Mouse (Mus musculus) kidney, postnatal 0 days (tissue): ENCODE measurements at regions not wholly inside any gene's neighbourhood (a gene's known extent, or its start where the extent isn't known, plus 50 kb on each side); places are given as distances from the start of the nearest gene placed in this dataset.
A peak's percentile ranks its signal among the peaks of the same experiment; 100 is the strongest.

Source experiments
- ATAC-seq: fragments of 200-750 bp; cut with Nextera tagmentation; replicated peaks from 2 replicates; pipeline ENCODE4 v1.8.0; 2017; ENCODE audit warnings: low read depth, moderate number of reproducible peaks, moderate TSS enrichment, moderate library complexity; ENCODE audit not compliant: low FRiP score
- DNase-seq: peaks from one replicate; pipeline ENCODE4 v3.0.0-alpha.2; 2016; ENCODE audit warnings: low spot score
- H3K27ac ChIP-seq: fragments of 300-500 bp; sonication (generic); 2 replicates; pipeline ENCODE4 v1.5.1; 2014; ENCODE audit warnings: mild to moderate bottlenecking
- H3K27me3 ChIP-seq: fragments of 300-500 bp; sonication (generic); 2 replicates; pipeline ENCODE4 v1.6.1; 2014; ENCODE audit warnings: low read length, mixed read lengths; ENCODE audit not compliant: insufficient read depth
- H3K36me3 ChIP-seq: fragments of 300-500 bp; sonication (generic); 2 replicates; pipeline ENCODE4 v1.6.1; 2014; ENCODE audit warnings: low read length, mixed read lengths; ENCODE audit not compliant: insufficient read depth
- H3K4me1 ChIP-seq: fragments of 300-500 bp; sonication (generic); replicated peaks from 2 replicates; pipeline ENCODE4 v1.6.1; 2014; ENCODE audit warnings: antibody characterized with exemption, low read length, mixed read lengths; ENCODE audit not compliant: insufficient read depth
- H3K4me2 ChIP-seq: fragments of 300-500 bp; sonication (generic); 2 replicates; pipeline ENCODE4 v1.6.1; 2014; ENCODE audit warnings: mild to moderate bottlenecking, low read length, moderate library complexity, mixed read lengths
- H3K4me3 ChIP-seq: fragments of 300-500 bp; sonication (generic); replicated peaks from 2 replicates; pipeline ENCODE4 v1.5.1; 2014; ENCODE audit warnings: low read depth, low read length
- H3K9ac ChIP-seq: fragments of 300-500 bp; sonication (generic); 2 replicates; pipeline ENCODE4 v1.6.1; 2014; ENCODE audit warnings: low read depth, low read length
- H3K9me3 ChIP-seq: fragments of 300-500 bp; sonication (generic); replicated peaks from 2 replicates; pipeline ENCODE4 v1.6.1; 2016; ENCODE audit warnings: low read length, inconsistent platforms, mixed read lengths
- CTCF ChIP-seq: IDR thresholded peaks from 2 replicates; pipeline ENCODE4 v1.5.1; 2016; ENCODE audit warnings: antibody characterized with exemption, low read depth, mild to moderate bottlenecking, moderate library complexity
- WGBS: fragments of 180-500 bp; shearing (Covaris S2); extraction: QIAGEN DNeasy Blood & Tissue Kit; methylation state at CpG from one replicate; pipeline ENCODE4 v1.1.7; 2014; 5-methylcytosine and 5-hydroxymethylcytosine counted together

- H3K4me1 ChIP-seq, result no peaks in the 10 kb centered on the region
- no peak overlapping the region for H3K4me3 ChIP-seq
- no peak overlapping the region for H3K9ac ChIP-seq
- no peak for ATAC-seq
- no peaks in the 10 kb centered on the region for H3K36me3 ChIP-seq
- no peak for DNase-seq
- WGBS, result 81% methylated on average over 10 of the region's 10 CpGs
- no peak overlapping the region for H3K4me2 ChIP-seq
- no peak for TF ChIP-seq CTCF
- no peak overlapping the region for H3K27ac ChIP-seq
- no peaks in the 10 kb centered on the region for H3K9me3 ChIP-seq
- H3K27me3 ChIP-seq, result no peaks in the 10 kb centered on the region
Measured at GRCm38 (mm10) chr4:62775005-62775609, 190.3 kb upstream of the Zfp618 start.

DNA sequence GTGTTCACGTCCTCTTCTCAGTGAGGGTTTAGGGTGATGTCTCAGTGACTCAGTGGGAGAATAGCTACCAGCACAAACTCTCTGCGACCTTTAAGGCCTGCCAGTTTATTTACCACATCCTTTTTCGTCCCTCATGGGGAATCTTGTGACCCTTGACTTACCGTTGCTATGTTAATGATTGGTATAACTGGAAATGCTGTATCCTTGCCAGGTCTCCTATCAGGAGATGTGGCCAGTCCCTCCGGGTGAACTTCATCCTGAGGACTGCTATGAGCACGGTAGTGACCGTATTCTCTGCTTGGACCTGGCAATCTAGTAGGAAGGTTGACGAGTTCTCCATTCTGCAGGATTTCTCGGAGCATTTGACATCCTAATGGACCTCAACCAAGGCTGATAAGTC lies 188.5 kb upstream of the Zfp618 start:
- no peaks in the 10 kb centered on the region for H3K4me1 ChIP-seq
- H3K4me2 ChIP-seq, result no peak overlapping the region
- H3K36me3 ChIP-seq, result no peaks in the 10 kb centered on the region
- no peak overlapping the region for H3K27ac ChIP-seq
- WGBS, result 81% methylated on average over 9 of the region's 9 CpGs
- no peaks in the 10 kb centered on the region for H3K27me3 ChIP-seq
- no peak for DNase-seq
- no peak overlapping the region for H3K9ac ChIP-seq
- H3K9me3 ChIP-seq, result no peaks in the 10 kb centered on the region
- H3K4me3 ChIP-seq, result no peak overlapping the region
- no peak for TF ChIP-seq CTCF
- ATAC-seq, result no peak

GRCm38 (mm10) chr4:62777436-62777835 lies 187.9 kb upstream of the Zfp618 start:
- Histone ChIP-seq H3K36me3 (no peaks in the 10 kb centered on the region), H3K4me2 (no peak overlapping the region), H3K4me3 (no peak overlapping the region), H3K4me1 (no peaks in the 10 kb centered on the region), H3K9me3 (no peaks in the 10 kb centered on the region), H3K9ac (no peak overlapping the region), H3K27me3 (no peaks in the 10 kb centered on the region), H3K27ac (no peak overlapping the region)
- no peak for DNase-seq
- ATAC-seq, result no peak
- TF ChIP-seq CTCF, result no peak
- 55% methylated on average over 7 of the region's 7 CpGs for WGBS

DNA sequence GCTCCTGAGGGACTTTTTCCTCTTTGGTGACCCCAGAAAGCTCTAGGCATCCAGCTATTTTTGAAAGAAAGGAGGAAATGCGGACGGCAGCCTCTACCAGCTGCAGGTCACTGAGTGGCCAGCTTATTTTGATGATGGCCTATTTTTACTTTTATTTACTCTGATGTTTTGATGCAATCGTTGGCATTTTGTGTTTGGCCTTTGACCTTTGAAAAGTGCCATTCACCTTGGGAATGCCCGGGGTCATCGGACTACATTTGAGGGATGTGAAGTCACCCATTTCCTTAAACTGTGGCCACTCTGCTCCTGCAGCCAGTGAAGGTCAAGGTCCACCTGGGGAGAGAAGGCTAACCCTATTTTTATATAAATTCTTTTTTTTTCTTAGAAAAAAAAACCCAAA lies 186.8 kb upstream of the Zfp618 start:
- no peak overlapping the region for H3K4me2 ChIP-seq
- WGBS, result 72% methylated on average over 5 of the region's 5 CpGs
- H3K9ac ChIP-seq, result no peak overlapping the region
- no peak for TF ChIP-seq CTCF
- ATAC-seq (no peak), DNase-seq (no peak)
- no peaks in the 10 kb centered on the region for H3K27me3 ChIP-seq
- H3K27ac ChIP-seq, result no peak overlapping the region
- no peaks in the 10 kb centered on the region for H3K9me3 ChIP-seq
- H3K4me1 ChIP-seq, result no peaks in the 10 kb centered on the region
- no peaks in the 10 kb centered on the region for H3K36me3 ChIP-seq
- no peak overlapping the region for H3K4me3 ChIP-seq

DNA sequence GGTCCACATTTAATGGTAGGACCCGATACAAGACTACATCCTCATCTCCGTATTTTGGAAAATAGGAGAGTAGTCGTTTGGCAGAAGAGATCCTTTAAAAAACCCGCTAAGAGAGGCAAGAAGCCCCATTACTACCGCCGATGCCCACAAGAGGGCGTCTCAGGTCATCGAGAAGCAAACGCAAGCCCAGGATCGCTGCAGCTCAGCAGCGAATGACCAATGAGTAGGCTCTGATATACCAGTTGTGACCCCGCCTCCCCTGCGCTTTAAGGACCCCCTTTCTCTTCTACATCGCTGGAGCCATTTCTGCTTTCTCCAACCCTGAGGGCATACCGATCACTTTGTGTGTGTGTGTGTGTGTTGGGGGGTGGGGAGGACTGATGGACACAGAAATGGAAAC lies 185.0 kb upstream of the Zfp618 start:
- peak overlapping the region; percentile 65 for H3K4me2 ChIP-seq
- no peak overlapping the region for H3K27ac ChIP-seq
- peak; percentile 92 for TF ChIP-seq CTCF
- no peaks in the 10 kb centered on the region for H3K9me3 ChIP-seq
- no peaks in the 10 kb centered on the region for H3K4me1 ChIP-seq
- 1% methylated on average over 15 of the region's 15 CpGs for WGBS
- no peaks in the 10 kb centered on the region for H3K27me3 ChIP-seq
- no peaks in the 10 kb centered on the region for H3K36me3 ChIP-seq
- DNase-seq (peak; percentile 95), ATAC-seq (peak; percentile 60)
- peak overlapping the region; percentile 29 for H3K4me3 ChIP-seq
- no peak overlapping the region for H3K9ac ChIP-seq

DNA sequence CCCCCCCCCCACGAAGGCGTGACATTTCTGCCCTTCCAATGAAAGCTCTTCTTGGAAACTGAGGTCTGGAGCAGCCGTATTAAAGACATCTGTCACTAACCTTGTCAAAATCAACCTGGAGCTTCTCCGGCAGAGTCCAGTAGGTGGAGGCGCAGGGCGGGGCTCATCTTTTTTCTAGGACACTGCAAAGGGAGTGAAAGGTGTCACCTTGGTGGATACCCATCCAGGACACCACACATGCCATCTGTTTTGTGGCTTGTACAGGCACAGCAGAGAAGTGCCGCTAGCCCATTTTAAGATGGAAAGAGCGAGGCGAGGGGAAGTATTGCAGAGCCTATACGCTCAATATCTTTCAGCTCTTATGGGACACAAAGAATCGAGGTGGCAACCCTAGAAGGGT lies 184.5 kb upstream of the Zfp618 start:
- no peak for TF ChIP-seq CTCF
- ATAC-seq, result no peak; the same call in 1 of the 2 replicates
- no peak overlapping the region for H3K9ac ChIP-seq

DNA sequence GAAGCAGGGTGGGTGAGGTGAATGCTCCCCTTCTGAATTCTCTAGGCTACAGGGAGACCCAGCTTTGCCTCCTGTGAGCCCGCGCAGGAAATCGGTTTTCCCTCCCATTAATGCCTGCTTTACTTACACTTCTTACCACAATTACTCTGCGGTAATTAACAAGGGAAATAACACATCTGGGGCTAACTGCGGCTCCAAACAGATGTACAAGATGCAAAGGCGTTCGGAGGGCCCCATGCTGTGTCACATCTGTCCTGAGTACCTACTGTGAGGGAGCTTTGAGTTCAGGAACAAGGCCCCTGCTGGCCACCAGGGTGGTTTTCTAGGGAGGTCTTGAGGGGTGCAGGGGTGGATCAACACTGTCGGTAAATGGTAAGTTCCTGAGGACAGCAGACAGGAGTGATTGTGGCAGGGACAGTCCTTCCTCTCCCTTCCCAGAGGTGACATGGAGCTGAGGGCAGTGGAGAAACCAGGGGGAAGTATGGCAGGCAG lies 184.0 kb upstream of the Zfp618 start:
- Histone ChIP-seq H3K27ac (no peak overlapping the region), H3K4me1 (no peaks in the 10 kb centered on the region), H3K36me3 (no peaks in the 10 kb centered on the region), H3K4me3 (no peak overlapping the region), H3K9me3 (no peaks in the 10 kb centered on the region), H3K9ac (no peak overlapping the region), H3K27me3 (no peaks in the 10 kb centered on the region), H3K4me2 (no peak overlapping the region; the same call in 1 of the 2 replicates)
- DNase-seq, result no peak
- 46% methylated on average over 8 of the region's 8 CpGs for WGBS
- ATAC-seq, result no peak
- no peak for TF ChIP-seq CTCF

More for the DNA sequence above, 184.5 kb upstream of the Zfp618 start:
- H3K4me1 ChIP-seq, result no peaks in the 10 kb centered on the region
- 45% methylated on average over 11 of the region's 11 CpGs for WGBS
- no peaks in the 10 kb centered on the region for H3K27me3 ChIP-seq
- peak overlapping the region; percentile 65 for H3K4me2 ChIP-seq
- DNase-seq, result no peak
- H3K27ac ChIP-seq, result no peak overlapping the region
- peak overlapping the region; percentile 29 for H3K4me3 ChIP-seq
- H3K9me3 ChIP-seq, result no peaks in the 10 kb centered on the region
- no peaks in the 10 kb centered on the region for H3K36me3 ChIP-seq
